Mouse (Mus musculus): ENCODE measurements around the gene Capn7.

DNA sequence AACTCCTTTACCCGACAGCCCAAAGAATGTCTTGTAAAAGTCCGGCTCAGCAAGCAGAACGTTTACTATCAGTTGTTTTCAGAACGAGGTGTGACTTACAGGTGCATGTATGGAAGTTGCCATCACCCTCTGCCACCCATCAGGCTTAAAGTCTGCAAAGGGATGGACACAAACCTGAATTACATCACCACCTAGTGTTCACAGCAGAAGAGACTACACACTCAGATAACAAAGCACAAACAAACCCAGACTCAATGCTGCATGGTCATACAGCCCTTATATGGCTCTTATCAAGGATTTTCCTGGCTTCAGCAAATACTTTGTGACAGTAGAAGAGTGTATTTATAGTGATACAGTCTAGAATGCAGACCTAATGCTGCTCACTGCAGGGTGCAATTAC lies 8.8 kb upstream of the Capn7 start:
- TF ChIP-seq POLR2A (IDR thresholded peaks at IDR 0.05; ENCODE audit: insufficient read length, low read depth) (no peak), E2F4 (IDR thresholded peaks at IDR 0.05; ENCODE audit: insufficient read depth) (no peak), MYOG (IDR thresholded peaks at IDR 0.05; ENCODE audit: control insufficient read depth in 1 of 3, insufficient read depth in 1 of 3, insufficient read length in 2 of 3, low read depth in 2 of 3) (no peak), USF1 (IDR thresholded peaks at IDR 0.05; ENCODE audit: low read depth) (no peak), SRF (IDR thresholded peaks at IDR 0.05; ENCODE audit: control insufficient read depth, insufficient read length, low read depth) (no peak), MAX (IDR thresholded peaks at IDR 0.05; ENCODE audit: low read depth) (no peak), POLR2AphosphoS2 (IDR thresholded peaks at IDR 0.05; ENCODE audit: insufficient read length, low read depth) (no peak), REST (IDR thresholded peaks at IDR 0.05; ENCODE audit: insufficient read depth, insufficient read length) (no peak), MYOD1 (IDR thresholded peaks at IDR 0.05; ENCODE audit: control insufficient read depth in 1 of 3, insufficient read length in 2 of 3, low read depth in 2 of 3) (no peak), TCF3 (IDR thresholded peaks at IDR 0.05; ENCODE audit: insufficient read length, low read depth) (no peak), CEBPB (IDR thresholded peaks at IDR 0.05; ENCODE audit: insufficient read depth, poor library complexity, severe bottlenecking) (no peak), TCF12 (IDR thresholded peaks at IDR 0.05; ENCODE audit: insufficient read depth, poor library complexity, severe bottlenecking) (no peak)
